16 mouse cellular contexts compared by ENCODE assay signal in genomic region chr13:56372727-56373126, GRCm38 (mm10). TPM values are rescaled to one million over a fixed set of nuclear protein-coding genes. Genes with fewer than 3 reads are reported as not detected.
DNase-seq lines count a peak whose midpoint lies in the region; ATAC-seq and TF ChIP-seq lines count a peak whose summit lies in the region.
"Had no signal": no experiment of that assay in that cellular context is flagged by ENCODE, and none has a peak within 500 bp of the region (broad histone marks: within the 10 kb centered on the region; RNA-seq: fewer than 3 reads in every experiment).

No protein-coding gene starts in this region.

- no peak overlapping the region for H3K27ac ChIP-seq in gastrocnemius, adult 2 months
- no peak overlapping the region for H3K27ac ChIP-seq in liver, embryonic 14.5 days
- H3K27ac ChIP-seq in CH12.LX (ENCODE audit: insufficient read depth, low read depth) = no peak overlapping the region
- no peak overlapping the region for H3K27ac ChIP-seq in bone marrow macrophage, adult 2 months (ENCODE audit: insufficient read depth, low read depth, low read length)
- H3K27ac ChIP-seq: midbrain, embryonic 10.5 days; neural tube, embryonic 13.5 days had no signal

- TF ChIP-seq EP300 in liver, embryonic 14.5 days (IDR thresholded peaks at IDR 0.05; ENCODE audit: low read depth) = no peak
- TF ChIP-seq EP300 in CH12.LX (IDR thresholded peaks at IDR 0.05; ENCODE audit: low read length) = no peak

- H3K4me1 ChIP-seq in liver, embryonic 14.5 days (replicated peaks; ENCODE audit: control insufficient read depth in 2 of 2, insufficient read depth in 2 of 2, low read length in 1 of 2) = no peaks in the 10 kb centered on the region
- H3K4me1 ChIP-seq in CH12.LX (ENCODE audit: control insufficient read depth in 1 of 2, insufficient read depth in 2 of 2) = peaks cover 6 to 15% of the 10 kb centered on the region in 2 experiments; a peak in 3 of 4 replicates
- no peaks in the 10 kb centered on the region for H3K4me1 ChIP-seq in bone marrow macrophage, adult 2 months (ENCODE audit: control insufficient read depth, insufficient read depth, low read length)
- H3K4me1 ChIP-seq: heart, embryonic 12.5 days; midbrain, embryonic 10.5 days; neural tube, embryonic 13.5 days had no signal

- no peak overlapping the region for H3K4me2 ChIP-seq in liver, embryonic 14.5 days (ENCODE audit: low read depth)
- no peak overlapping the region for H3K4me2 ChIP-seq in CH12.LX (ENCODE audit: insufficient read depth, low read depth, poor library complexity, severe bottlenecking)
- H3K4me2 ChIP-seq: heart, embryonic 12.5 days; neural tube, embryonic 13.5 days had no signal

- TF ChIP-seq POLR2A in CH12.LX (IDR thresholded peaks at IDR 0.05; ENCODE audit: low read depth, low read length) = no peak
- no peak for TF ChIP-seq POLR2A in bone marrow macrophage, adult 2 months (IDR thresholded peaks at IDR 0.05; ENCODE audit: borderline replicate concordance, low read depth, low read length)

- peak; percentile 41; the same call in 1 of the 2 replicates for TF ChIP-seq CTCF in gastrocnemius, adult 2 months (IDR thresholded peaks at IDR 0.05)
- TF ChIP-seq CTCF in liver, embryonic 14.5 days (IDR thresholded peaks at IDR 0.05; ENCODE audit: low read depth) = peak; percentile 37
- TF ChIP-seq CTCF in CH12.LX (conservative IDR thresholded peaks at IDR 0.05 in 1 of 2, IDR thresholded peaks at IDR 0.05 in 1 of 2; ENCODE audit: low read depth in 2 of 2, low read length in 2 of 2) = peak; percentile 12 to 61; a peak in 2 of 4 replicates
- TF ChIP-seq CTCF in bone marrow macrophage, adult 2 months (IDR thresholded peaks at IDR 0.05; ENCODE audit: low read depth, low read length) = peak; percentile 27; the same call in 1 of the 2 replicates

- no peaks in the 10 kb centered on the region for H3K27me3 ChIP-seq in liver, embryonic 14.5 days (ENCODE audit: control insufficient read depth, insufficient read depth, low read length)
- peaks cover 32% of the 10 kb centered on the region for H3K27me3 ChIP-seq in CH12.LX (replicated peaks)
- H3K27me3 ChIP-seq: neural tube, embryonic 13.5 days had no signal

- no peak for ATAC-seq in liver, embryonic 14.5 days (ENCODE audit: insufficient read depth)
- ATAC-seq: hindbrain, embryonic 16.5 days had no signal

- H3K4me3 ChIP-seq in gastrocnemius, adult 2 months = no peak overlapping the region
- no peak overlapping the region for H3K4me3 ChIP-seq in liver, embryonic 14.5 days (ENCODE audit: insufficient read depth in 1 of 2, low read depth in 2 of 2, low read length in 2 of 2)
- H3K4me3 ChIP-seq in CH12.LX (replicated peaks in 1 of 3; ENCODE audit: low read depth in 2 of 3, low read length in 2 of 3, poor library complexity in 1 of 3) = no peak overlapping the region
- no peak overlapping the region for H3K4me3 ChIP-seq in bone marrow macrophage, adult 2 months (ENCODE audit: insufficient read depth, low read length)
- H3K4me3 ChIP-seq: heart, embryonic 12.5 days; midbrain, embryonic 10.5 days; neural tube, embryonic 13.5 days had no signal

- 63% methylated on average over 6 of the region's 6 CpGs for WGBS in liver, embryonic 14.5 days (ENCODE audit: insufficient replicate concordance)

- no peaks in the 10 kb centered on the region for H3K36me3 ChIP-seq in liver, embryonic 14.5 days (replicated peaks; ENCODE audit: control insufficient read depth, insufficient read depth, low read depth)
- no peaks in the 10 kb centered on the region for H3K36me3 ChIP-seq in CH12.LX (replicated peaks in 1 of 2; ENCODE audit: control insufficient read depth in 1 of 2, insufficient read depth in 1 of 2, low read length in 1 of 2)
- H3K36me3 ChIP-seq: heart, embryonic 12.5 days; midbrain, embryonic 10.5 days; neural tube, embryonic 13.5 days had no signal

- H3K9me3 ChIP-seq in liver, embryonic 14.5 days (ENCODE audit: control insufficient read depth, low read length) = no peaks in the 10 kb centered on the region
- peaks cover 2% of the 10 kb centered on the region for H3K9me3 ChIP-seq in CH12.LX (replicated peaks; ENCODE audit: low read length)
- H3K9me3 ChIP-seq: midbrain, embryonic 10.5 days; neural tube, embryonic 13.5 days had no signal

- in situ Hi-C loops in CH12.LX (cut with MboI; ENCODE audit: low pct_ligation_motif_present, low pct_unique_long_range_greater_than_20kb, low sequenced_read_pairs) = no loop called here

- DNase-seq in gastrocnemius, adult 2 months = no peak
- DNase-seq in gastrocnemius, postnatal 36 days = no peak
- no peak for DNase-seq in liver, embryonic 14.5 days (ENCODE audit: low read depth in 3 of 3, low spot score in 3 of 3)
- no peak for DNase-seq in liver
- DNase-seq in CH12.LX (ENCODE audit: extremely low read depth) = peak; percentile 37
- no peak for DNase-seq in cerebellum, postnatal 4 days (ENCODE audit: low spot score in 2 of 2)
- DNase-seq in heart, adult 18-20 months = no peak
- DNase-seq: cerebellum, postnatal 25 days; lung, adult 18-20 months had no signal

- no peak overlapping the region for H3K9ac ChIP-seq in liver, embryonic 14.5 days (replicated peaks)
- H3K9ac ChIP-seq in CH12.LX (ENCODE audit: insufficient read depth, low read depth) = no peak overlapping the region
- H3K9ac ChIP-seq: heart, embryonic 12.5 days; neural tube, embryonic 13.5 days had no signal

- dilution Hi-C loops in CH12.LX (cut with MboI; ENCODE audit: extremely low pct_ligation_motif_present, extremely low pct_unique_long_range_greater_than_20kb, low sequenced_read_pairs) = no loop called here

- TF ChIP-seq RAD21 in CH12.LX (IDR thresholded peaks at IDR 0.05; ENCODE audit: low read depth, low read length) = peak; percentile 32

- H3K79me2 ChIP-seq in CH12.LX (replicated peaks; ENCODE audit: control insufficient read depth, extremely low read depth, insufficient read depth, poor library complexity, severe bottlenecking) = no peaks in the 10 kb centered on the region

- intact Hi-C loops in gastrocnemius, adult 2 months (cut with DNase I) = no loop called here
- intact Hi-C loops in gastrocnemius, postnatal 36 days (cut with DNase I) = no loop called here

TF ChIP-seq in CH12.LX, 34 proteins besides CTCF, POLR2A, EP300 and RAD21:
- peak; percentile 61 for TF ChIP-seq SMC3 (IDR thresholded peaks at IDR 0.05; ENCODE audit: low read depth, low read length)
- TF ChIP-seq TCF12 (IDR thresholded peaks at IDR 0.05; ENCODE audit: low read depth, low read length) = no peak

RNA-seq across cellular contexts. Expression of gene Gm3045, which starts 53.7 kb away (rescaled TPM):
- total RNA-seq in gastrocnemius, adult 2 months (2021) = not detected
- not detected for total RNA-seq in gastrocnemius, postnatal 36 days (2021)
- not detected in 2 replicates for polyA plus RNA-seq in liver, embryonic 14.5 days (2012; rRNA removed)
- not detected in 2 replicates for polyA plus RNA-seq in liver, embryonic 14.5 days (2014; fragmentation: Nextera tagmentation; extraction: Ambion mirVana)
- total RNA-seq in CH12.LX (2012; rRNA removed) (not detected in 2 replicates), CH12.LX (2014; rRNA removed) (not detected in 2 replicates)
- not detected in 2 replicates for polyA plus RNA-seq in CH12.LX (2012; ENCODE audit: insufficient read length, low read depth)
- polyA plus RNA-seq in bone marrow macrophage, adult 2 months (2012; ENCODE audit: insufficient read depth, insufficient read length, missing spikeins) = not detected in 2 replicates
- not detected for total RNA-seq in heart, adult 18-20 months (2021)
- total RNA-seq: left cerebral cortex, postnatal 10 days had no signal
- polyA plus RNA-seq: heart, embryonic 12.5 days; hindbrain, embryonic 16.5 days; large intestine, adult 2 months; midbrain, embryonic 10.5 days; neural tube, embryonic 13.5 days had no signal
